Mouse (Mus musculus) myocyte (in vitro differentiated cells): Measurements from ENCODE around the gene 4930470P17Rik. TPM values are rescaled to one million over a fixed set of nuclear protein-coding genes. Genes with fewer than 3 reads are reported as not detected.

ENCODE experiments used
- H3K27me3 ChIP-seq: one replicate; pipeline ENCODE4 v1.6.1; 2011; ENCODE audit not compliant: control insufficient read depth, insufficient read depth, insufficient read length
- H3K36me3 ChIP-seq: one replicate; pipeline ENCODE4 v1.6.1; 2011; ENCODE audit not compliant: control insufficient read depth, insufficient read depth
- H3K4me2 ChIP-seq: one replicate; pipeline ENCODE4 v1.6.1; 2011; ENCODE audit warnings: low read depth, control low read depth
- H3K4me3 ChIP-seq: one replicate; pipeline ENCODE4 v1.5.1; 2011; ENCODE audit warnings: mild to moderate bottlenecking, control low read depth, moderate library complexity
- H3K79me2 ChIP-seq: one replicate; pipeline ENCODE4 v1.6.1; 2011; ENCODE audit not compliant: control insufficient read depth, insufficient read depth
- H3ac ChIP-seq: one replicate; pipeline ENCODE4 v1.6.1; 2011; ENCODE audit not compliant: control insufficient read depth, insufficient read length
- CEBPB ChIP-seq: IDR thresholded peaks from 2 replicates; pipeline ENCODE4 v1.6.1; 2011; ENCODE audit warnings: mild to moderate bottlenecking, moderate library complexity; ENCODE audit not compliant: poor library complexity, insufficient read depth, severe bottlenecking
- E2F4 ChIP-seq: IDR thresholded peaks from one replicate; pipeline ENCODE4 v1.6.1; 2011; ENCODE audit warnings: mild to moderate bottlenecking, control low read depth, moderate library complexity; ENCODE audit not compliant: insufficient read depth
- MAX ChIP-seq: IDR thresholded peaks from one replicate; pipeline ENCODE4 v1.6.1; 2011; ENCODE audit warnings: low read depth, mild to moderate bottlenecking, control low read depth
- MYOD1 ChIP-seq, 3 experiments: IDR thresholded peaks; one replicate each; pipeline ENCODE4 v1.6.1; 2011; ENCODE audit warnings: control low read depth in 2 of 3, low read depth in 2 of 3, mild to moderate bottlenecking in 2 of 3, moderate library complexity in 1 of 3; ENCODE audit not compliant: insufficient read length in 2 of 3, control insufficient read depth in 1 of 3
- MYOG ChIP-seq, 3 experiments: IDR thresholded peaks; one replicate each; pipeline ENCODE4 v1.6.1; 2011; ENCODE audit warnings: control low read depth in 2 of 3, low read depth in 2 of 3, mild to moderate bottlenecking in 2 of 3; ENCODE audit not compliant: insufficient read length in 2 of 3, control insufficient read depth in 1 of 3, insufficient read depth in 1 of 3
- POLR2A ChIP-seq: IDR thresholded peaks from one replicate; pipeline ENCODE4 v1.6.1; 2011; ENCODE audit warnings: low read depth, mild to moderate bottlenecking, control low read depth, moderate library complexity; ENCODE audit not compliant: insufficient read length
- POLR2AphosphoS2 ChIP-seq: IDR thresholded peaks from one replicate; pipeline ENCODE4 v1.6.1; 2011; ENCODE audit warnings: low read depth, control low read depth; ENCODE audit not compliant: insufficient read length
- REST ChIP-seq: IDR thresholded peaks from one replicate; pipeline ENCODE4 v1.6.1; 2011; ENCODE audit warnings: mild to moderate bottlenecking, control low read depth, moderate library complexity; ENCODE audit not compliant: insufficient read depth, insufficient read length
- SRF ChIP-seq: IDR thresholded peaks from one replicate; pipeline ENCODE4 v1.6.1; 2011; ENCODE audit warnings: low read depth; ENCODE audit not compliant: control insufficient read depth, insufficient read length
- TCF12 ChIP-seq: IDR thresholded peaks from one replicate; pipeline ENCODE4 v1.6.1; 2011; ENCODE audit warnings: mild to moderate bottlenecking, control low read depth; ENCODE audit not compliant: poor library complexity, insufficient read depth, severe bottlenecking
- TCF3 ChIP-seq: IDR thresholded peaks from one replicate; pipeline ENCODE4 v1.6.1; 2011; ENCODE audit warnings: low read depth, control low read depth; ENCODE audit not compliant: insufficient read length
- USF1 ChIP-seq: IDR thresholded peaks from one replicate; pipeline ENCODE4 v1.6.1; 2011; ENCODE audit warnings: low read depth, mild to moderate bottlenecking, control low read depth, moderate library complexity
- polyA plus RNA-seq: library from polyadenylated mRNA; unstranded; fragments of >200 nt; fragmentation: generic; extraction: Trizol; gene quantifications from one replicate; pipeline ENCODE4 v1.2.1, GENCODE M21; 2012; ENCODE audit warnings: missing spikeins

The 4930470P17Rik gene
- polyA plus RNA-seq, 1 experiment: not detected

GRCm38 (mm10) chr2:170529766-170530165 is 72.1 kb downstream of the 4930470P17Rik start:
- Histone ChIP-seq H3K36me3 (no peaks in the 10 kb centered on the region), H3K4me2 (no peak overlapping the region), H3K4me3 (no peak overlapping the region), H3K79me2 (no peaks in the 10 kb centered on the region), H3ac (no peak overlapping the region), H3K27me3 (no peaks in the 10 kb centered on the region)
- no peak for TF ChIP-seq SRF
- no peak for TF ChIP-seq MYOG (IDR thresholded peaks at IDR 0.05; ENCODE audit: control insufficient read depth in 1 of 3, insufficient read depth in 1 of 3, insufficient read length in 2 of 3, low read depth in 2 of 3)
- no peak for TF ChIP-seq REST
- TF ChIP-seq TCF3: no peak
- no peak for TF ChIP-seq CEBPB
- no peak for TF ChIP-seq POLR2A
- TF ChIP-seq MAX: no peak
- no peak for TF ChIP-seq TCF12
- TF ChIP-seq POLR2AphosphoS2: no peak
- no peak for TF ChIP-seq USF1
- TF ChIP-seq MYOD1 (IDR thresholded peaks at IDR 0.05; ENCODE audit: control insufficient read depth in 1 of 3, insufficient read length in 2 of 3, low read depth in 2 of 3): no peak
- no peak for TF ChIP-seq E2F4

Other genes with a start within 250 kb of the 4930470P17Rik start
- 0.02 TPM for gene Bcas1, start 174.2 kb downstream of the 4930470P17Rik start, polyA plus RNA-seq
- gene Pfdn4, start 105.6 kb downstream of the 4930470P17Rik start, polyA plus RNA-seq: 34.0 TPM
- 0.01 TPM for gene Cyp24a1, start 104.9 kb downstream of the 4930470P17Rik start, polyA plus RNA-seq
- 0.02 TPM for gene Dok5, start 129.8 kb upstream of the 4930470P17Rik start, polyA plus RNA-seq